Mouse (Mus musculus) lung, postnatal 0 days (tissue): ENCODE data around the gene 4930407I10Rik. TPM values are rescaled to one million over a fixed set of nuclear protein-coding genes. Genes with fewer than 3 reads are reported as not detected.
A peak's percentile ranks its signal among the peaks of the same experiment; 100 is the strongest.

Experiments
- ATAC-seq: fragments of 200-750 bp; cut with Nextera tagmentation; 2 replicates; pipeline ENCODE4 v1.8.0; 2017; ENCODE audit warnings: moderate library complexity
- DNase-seq: peaks from one replicate; pipeline ENCODE4 v3.0.0-alpha.2; 2016; ENCODE audit warnings: low spot score
- H3K27ac ChIP-seq: fragments of 300-500 bp; sonication (generic); 2 replicates; pipeline ENCODE4 v1.5.1; 2014; ENCODE audit warnings: antibody characterized with exemption, mild to moderate bottlenecking, low read length, mixed read lengths
- H3K27me3 ChIP-seq: fragments of 300-500 bp; sonication (generic); replicated peaks from 2 replicates; pipeline ENCODE4 v1.6.1; 2014; ENCODE audit warnings: low read length, mixed read lengths; ENCODE audit not compliant: insufficient read depth
- H3K36me3 ChIP-seq: fragments of 300-500 bp; sonication (generic); 2 replicates; pipeline ENCODE4 v1.6.1; 2014; ENCODE audit warnings: low read length, mixed read lengths; ENCODE audit not compliant: insufficient read depth
- H3K4me1 ChIP-seq: fragments of 300-500 bp; sonication (generic); 2 replicates; pipeline ENCODE4 v1.6.1; 2014; ENCODE audit warnings: antibody characterized with exemption, low read depth, low read length, mixed read lengths; ENCODE audit not compliant: insufficient read depth
- H3K4me2 ChIP-seq: fragments of 300-500 bp; sonication (generic); replicated peaks from 2 replicates; pipeline ENCODE4 v1.6.1; 2014; ENCODE audit warnings: low read depth, mild to moderate bottlenecking, low read length, moderate library complexity, mixed read lengths
- H3K4me3 ChIP-seq: fragments of 300-500 bp; sonication (generic); 2 replicates; pipeline ENCODE4 v1.5.1; 2014; ENCODE audit warnings: low read depth, low read length
- H3K9ac ChIP-seq: fragments of 300-500 bp; sonication (generic); replicated peaks from 2 replicates; pipeline ENCODE4 v1.6.1; 2014; ENCODE audit warnings: low read depth, mild to moderate bottlenecking
- H3K9me3 ChIP-seq: fragments of 300-500 bp; sonication (generic); 2 replicates; pipeline ENCODE4 v1.6.1; 2016; ENCODE audit warnings: low read length, mixed read lengths
- CTCF ChIP-seq: IDR thresholded peaks from 2 replicates; pipeline ENCODE4 v1.5.1; 2016; ENCODE audit warnings: antibody characterized with exemption, mild to moderate bottlenecking
- EP300 ChIP-seq: IDR thresholded peaks from 2 replicates; pipeline ENCODE4 v1.6.1; 2016; ENCODE audit warnings: antibody characterized with exemption, mild to moderate bottlenecking, control low read depth
- WGBS: fragments of 180-500 bp; shearing (Covaris S2); extraction: QIAGEN DNeasy Blood & Tissue Kit; methylation state at CpG from one replicate; pipeline ENCODE4 v1.1.7; 2014; 5-methylcytosine and 5-hydroxymethylcytosine counted together
- polyA plus RNA-seq: library from polyadenylated mRNA; unstranded; fragments of >200 nt; fragmentation: Nextera tagmentation; extraction: Ambion mirVana; gene quantifications from 2 replicates; pipeline ENCODE4 v1.2.1, GENCODE M21; 2015

The 4930407I10Rik gene
- polyA plus RNA-seq, 1 experiment from 2014 or later, result not detected

DNA sequence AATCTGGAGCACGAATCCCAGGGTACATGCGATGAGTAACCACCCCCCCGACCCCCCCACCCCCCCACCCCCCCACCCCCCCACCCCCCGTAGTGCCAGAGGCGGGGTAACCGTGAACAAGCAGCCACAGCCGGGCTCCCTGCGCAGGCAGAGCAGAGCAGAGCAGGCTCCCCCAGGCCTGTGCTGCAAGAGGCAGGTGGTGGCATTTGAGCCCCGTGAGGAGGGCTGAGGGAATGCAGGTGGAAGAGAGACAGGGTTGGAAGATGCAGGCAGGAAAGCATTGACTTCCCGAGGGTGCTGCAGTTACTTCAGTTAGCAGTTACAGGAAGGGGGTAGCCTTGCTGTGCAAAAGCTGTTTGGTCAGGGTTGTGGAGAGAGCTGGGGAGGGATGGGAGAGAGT, 28.3 kb downstream of the 4930407I10Rik start:
- 14% methylated on average over 5 of the region's 10 CpGs for WGBS
- ATAC-seq (no peak), DNase-seq (peak; percentile 8)
- TF ChIP-seq EP300, result no peak
- no peak for TF ChIP-seq CTCF
- no peak overlapping the region for H3K9ac ChIP-seq
- H3K4me2 ChIP-seq, result no peak overlapping the region
- no peak overlapping the region for H3K27ac ChIP-seq
- no peaks in the 10 kb centered on the region for H3K36me3 ChIP-seq
- H3K9me3 ChIP-seq, result no peaks in the 10 kb centered on the region
- H3K4me3 ChIP-seq, result no peak overlapping the region
- H3K27me3 ChIP-seq, result no peaks in the 10 kb centered on the region
- no peaks in the 10 kb centered on the region for H3K4me1 ChIP-seq

DNA sequence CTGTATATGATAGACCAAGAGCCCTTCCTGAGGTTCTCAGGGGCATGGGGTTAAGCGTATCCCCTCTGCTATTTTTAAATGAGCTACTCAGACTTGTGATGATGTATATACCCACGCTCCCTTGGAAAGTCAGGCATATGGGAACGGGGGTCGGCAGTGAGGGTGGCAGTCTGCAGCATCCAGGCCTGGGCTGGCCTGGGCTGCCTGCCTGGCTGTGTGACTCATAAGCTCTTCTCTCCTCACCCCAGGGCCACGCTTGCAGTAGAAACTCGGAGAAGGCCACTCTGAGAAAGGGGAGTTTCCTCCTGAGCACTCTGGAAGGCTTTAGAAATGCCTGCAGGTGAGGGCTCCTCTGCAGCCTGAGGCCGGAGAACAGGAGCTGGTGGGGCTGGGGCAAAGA, 32.1 kb downstream of the 4930407I10Rik start:
- 63% methylated on average over 7 of the region's 7 CpGs for WGBS

DNA sequence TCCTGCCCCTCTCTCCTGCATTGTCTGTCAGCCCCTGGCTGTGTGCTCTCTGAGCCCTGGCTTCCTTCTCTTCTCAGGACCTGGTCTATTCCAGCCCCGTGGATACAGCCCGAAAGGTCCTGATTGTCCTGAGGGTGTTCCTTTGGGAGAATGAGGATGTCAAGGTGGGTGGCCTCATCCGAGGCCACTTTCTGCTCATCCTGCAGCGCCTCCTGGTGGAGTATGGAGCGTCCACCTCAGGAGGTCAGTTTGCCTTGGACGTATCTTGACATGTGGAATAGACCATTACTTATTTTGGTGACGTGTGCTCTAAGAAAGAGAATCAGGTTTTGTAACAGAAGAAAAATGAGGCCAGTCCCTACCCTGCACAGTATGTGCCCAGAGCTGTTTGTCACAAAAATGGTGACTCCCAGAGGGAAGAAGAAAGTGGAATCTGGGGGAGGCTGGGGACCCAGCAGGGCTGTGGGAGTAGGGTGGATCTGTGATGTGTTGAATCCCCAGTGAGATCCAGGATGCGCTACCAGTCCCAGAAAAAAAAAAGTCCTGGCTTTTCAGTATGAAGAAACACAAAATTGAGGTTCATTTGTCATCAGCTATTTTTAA, 48.1 kb downstream of the 4930407I10Rik start:
- H3K4me3 ChIP-seq, result no peak overlapping the region
- no peak overlapping the region for H3K4me2 ChIP-seq
- H3K4me1 ChIP-seq, result no peaks in the 10 kb centered on the region
- WGBS, result 18% methylated on average over 8 of the region's 8 CpGs
- TF ChIP-seq CTCF (peak; percentile 74), EP300 (no peak)
- no peak overlapping the region for H3K9ac ChIP-seq
- ATAC-seq (no peak), DNase-seq (peak; percentile 9)
- no peaks in the 10 kb centered on the region for H3K9me3 ChIP-seq
- H3K27ac ChIP-seq, result no peak overlapping the region
- no peaks in the 10 kb centered on the region for H3K36me3 ChIP-seq
- H3K27me3 ChIP-seq, result no peaks in the 10 kb centered on the region

More for the DNA sequence above, 32.1 kb downstream of the 4930407I10Rik start:
- Histone ChIP-seq H3K27ac (no peak overlapping the region), H3K27me3 (no peaks in the 10 kb centered on the region), H3K4me2 (no peak overlapping the region), H3K9ac (no peak overlapping the region), H3K4me3 (no peak overlapping the region), H3K36me3 (no peaks in the 10 kb centered on the region), H3K4me1 (no peaks in the 10 kb centered on the region), H3K9me3 (no peaks in the 10 kb centered on the region)
- ATAC-seq (no peak), DNase-seq (no peak)
- TF ChIP-seq EP300, result no peak
- TF ChIP-seq CTCF, result no peak

Other genes starting within 250 kb of the 4930407I10Rik start
- gene Tob2, start 200.4 kb upstream of the 4930407I10Rik start, polyA plus RNA-seq, result 24.8 and 30.0 TPM in 2 replicates
- gene Phf5a, start 187.2 kb upstream of the 4930407I10Rik start, polyA plus RNA-seq, result 80.3 and 88.8 TPM in 2 replicates
- gene Aco2, start 186.8 kb upstream of the 4930407I10Rik start, polyA plus RNA-seq, result 89.2 and 90.8 TPM in 2 replicates
- 41.8 and 43.1 TPM in 2 replicates for gene Polr3h, start 132.9 kb upstream of the 4930407I10Rik start, polyA plus RNA-seq
- 3.8 TPM in 2 replicates for gene Csdc2, start 122.4 kb upstream of the 4930407I10Rik start, polyA plus RNA-seq
- 22.1 and 23.4 TPM in 2 replicates for gene Pmm1, start 98.2 kb upstream of the 4930407I10Rik start, polyA plus RNA-seq
- gene 1700029P11Rik, start 78.6 kb upstream of the 4930407I10Rik start, polyA plus RNA-seq, result not detected in 2 replicates
- gene Xrcc6, start 71.3 kb upstream of the 4930407I10Rik start, polyA plus RNA-seq, result 19.6 and 24.6 TPM in 2 replicates
- gene Desi1, start 25.3 kb upstream of the 4930407I10Rik start, polyA plus RNA-seq, result 14.5 and 17.1 TPM in 2 replicates
- gene Snu13, start 11.6 kb upstream of the 4930407I10Rik start, polyA plus RNA-seq, result 131 and 139 TPM in 2 replicates
- gene Mei1, start 10.8 kb downstream of the 4930407I10Rik start, polyA plus RNA-seq, result not detected in 2 replicates
- gene Ccdc134, start 68.8 kb downstream of the 4930407I10Rik start, polyA plus RNA-seq, result 10.4 and 10.8 TPM in 2 replicates
- 113 and 115 TPM in 2 replicates for gene Srebf2, start 88.0 kb downstream of the 4930407I10Rik start, polyA plus RNA-seq
- gene Shisa8, start 153.7 kb downstream of the 4930407I10Rik start, polyA plus RNA-seq, result 0.29 and 0.55 TPM in 2 replicates
- 0.07 and 0.49 TPM in 2 replicates for gene Tnfrsf13c, start 165.2 kb downstream of the 4930407I10Rik start, polyA plus RNA-seq
- 3.9 and 4.3 TPM in 2 replicates for gene Cenpm, start 185.6 kb downstream of the 4930407I10Rik start, polyA plus RNA-seq
- not detected in 2 replicates for gene 1500009C09Rik, start 193.2 kb downstream of the 4930407I10Rik start, polyA plus RNA-seq
- 0.11 and 0.26 TPM in 2 replicates for gene Sept3, start 215.7 kb downstream of the 4930407I10Rik start, polyA plus RNA-seq
- 0.19 TPM in 1 of 2 replicates, not detected in the other for gene Wbp2nl, start 239.8 kb downstream of the 4930407I10Rik start, polyA plus RNA-seq